In the genomic region with DNA sequence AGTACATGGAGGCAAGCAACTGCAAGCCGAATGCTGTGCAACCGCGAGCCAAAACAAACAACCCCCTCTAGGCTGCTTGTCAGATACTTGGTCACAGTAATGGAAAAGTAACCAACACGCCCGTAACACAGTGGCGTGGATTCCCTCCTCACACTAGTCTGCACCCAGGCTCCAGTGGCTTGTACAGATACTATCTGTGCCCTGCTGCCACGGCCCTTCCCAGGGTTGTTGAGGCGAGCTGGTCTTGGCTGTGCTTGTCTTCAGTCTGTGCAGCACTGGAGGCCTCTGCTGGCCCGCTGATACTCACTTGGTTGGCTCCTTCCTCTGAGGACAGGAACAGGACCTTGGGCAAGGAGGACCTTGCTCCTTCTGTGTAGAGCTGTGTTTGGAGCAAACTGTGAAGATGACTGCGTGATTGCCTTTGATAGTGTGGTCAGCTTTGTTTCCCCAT, we compare ENCODE assay signal across 9 mouse cellular contexts. TPM values are rescaled to one million over a fixed set of nuclear protein-coding genes. Genes with fewer than 3 reads are reported as not detected.
DNase-seq lines count a peak whose midpoint lies in the region; ATAC-seq and TF ChIP-seq lines count a peak whose summit lies in the region.
"Had no signal": no experiment of that assay in that cellular context is flagged by ENCODE, and none has a peak within 500 bp of the region (broad histone marks: within the 10 kb centered on the region; RNA-seq: fewer than 3 reads in every experiment).

No protein-coding gene starts in this region.

- H3K4me1 ChIP-seq in intestine, postnatal 0 days (replicated peaks; ENCODE audit: control insufficient read depth, insufficient read depth, low read length): peaks cover 15% of the 10 kb centered on the region; the same call in 1 of the 2 replicates

- no peaks in the 10 kb centered on the region for H3K9me3 ChIP-seq in intestine, postnatal 0 days (ENCODE audit: control insufficient read depth)
- H3K9me3 ChIP-seq: limb, embryonic 13.5 days had no signal

- peak; percentile 28 for ATAC-seq in intestine, postnatal 0 days
- ATAC-seq in neutrophil, adult 5-6 weeks (ENCODE audit: extremely low read depth, insufficient number of reproducible peaks, low FRiP score, poor library complexity, severe bottlenecking): peak; percentile 15; the same call in 1 of the 2 replicates

- H3K36me3 ChIP-seq in intestine, postnatal 0 days (ENCODE audit: control insufficient read depth, insufficient read depth): no peaks in the 10 kb centered on the region
- H3K36me3 ChIP-seq: limb, embryonic 13.5 days had no signal

- WGBS in intestine, postnatal 0 days: 68% methylated on average over 10 of the region's 10 CpGs

- no peak overlapping the region for H3K4me2 ChIP-seq in intestine, postnatal 0 days (replicated peaks; ENCODE audit: low read depth)
- H3K4me2 ChIP-seq: limb, embryonic 13.5 days had no signal

- no peak overlapping the region for H3K9ac ChIP-seq in intestine, postnatal 0 days (ENCODE audit: low read depth, low read length)
- H3K9ac ChIP-seq: limb, embryonic 13.5 days had no signal

- peak; percentile 47 for DNase-seq in urinary bladder, postnatal 14 days (ENCODE audit: low spot score)
- DNase-seq in urinary bladder, postnatal 25 days (ENCODE audit: low spot score): no peak
- peak; percentile 30 for DNase-seq in fat pad, adult 2 months (ENCODE audit: extremely low read depth, low read depth, low spot score)
- no peak for DNase-seq in left cerebral cortex, adult 2 months (ENCODE audit: extremely low spot score in 1 of 2, low spot score in 2 of 2)
- no peak for DNase-seq in frontal cortex, postnatal 10 days (ENCODE audit: low spot score in 2 of 2)
- no peak for DNase-seq in gastrocnemius, postnatal 36 days

- peak; percentile 56 for TF ChIP-seq CTCF in intestine, postnatal 0 days (IDR thresholded peaks at IDR 0.05; ENCODE audit: low read depth)
- no peak; the same call in none of the 2 replicates for TF ChIP-seq CTCF in left cerebral cortex, adult 2 months (IDR thresholded peaks at IDR 0.05)

- no peaks in the 10 kb centered on the region for H3K27me3 ChIP-seq in intestine, postnatal 0 days (replicated peaks; ENCODE audit: control insufficient read depth, insufficient read depth, low read length)
- H3K27me3 ChIP-seq: limb, embryonic 13.5 days had no signal

- intact Hi-C loops in left cerebral cortex, adult 2 months (cut with DNase I): no loop called here
- intact Hi-C loops in gastrocnemius, postnatal 36 days (cut with DNase I): no loop called here

- no peak overlapping the region for H3K4me3 ChIP-seq in intestine, postnatal 0 days (ENCODE audit: low read depth, low read length)
- H3K4me3 ChIP-seq in left cerebral cortex, adult 2 months: no peak overlapping the region
- H3K4me3 ChIP-seq: limb, embryonic 13.5 days had no signal

- H3K27ac ChIP-seq in intestine, postnatal 0 days (ENCODE audit: low read depth, low read length): peak overlapping the region; percentile 15; the same call in 1 of the 2 replicates
- H3K27ac ChIP-seq in left cerebral cortex, adult 2 months: no peak overlapping the region
- H3K27ac ChIP-seq: limb, embryonic 13.5 days had no signal

RNA-seq across cellular contexts. Expression of a gene that starts 52.9 kb away (rescaled TPM):
- polyA plus RNA-seq in intestine, postnatal 0 days (2015; fragmentation: Nextera tagmentation; extraction: Ambion mirVana): 29.1 and 32.9 TPM in 2 replicates
- 38.1 and 41.7 TPM in 2 replicates for total RNA-seq in neutrophil, adult 5-6 weeks (2017)
- total RNA-seq in left cerebral cortex, adult 2 months (2021): 10 to 100 TPM; 56.6 to 58.5 TPM
- total RNA-seq in gastrocnemius, postnatal 36 days (2021): 10 to 100 TPM; 61.3 to 72.5 TPM

Comparison
In these comparisons a context has a peak if more than half of its experiments do, and no peak if none do; other contexts are left out.
1. DNase-seq: peak in urinary bladder, postnatal 14 days (single experiment) and fat pad, adult 2 months (single experiment); none in urinary bladder, postnatal 25 days (single experiment), left cerebral cortex, adult 2 months (0 of 2), frontal cortex, postnatal 10 days (0 of 2) and gastrocnemius, postnatal 36 days (0 of 2).